Mouse (Mus musculus) lung, embryonic 14.5 days (tissue): ENCODE results near the gene Crbn. TPM values are rescaled to one million over a fixed set of nuclear protein-coding genes. Genes with fewer than 3 reads are reported as not detected.

ENCODE experiments used
- ATAC-seq: fragments of 200-750 bp; cut with Nextera tagmentation; 2 replicates; pipeline ENCODE4 v1.8.0; 2017; ENCODE audit warnings: mild to moderate bottlenecking, moderate TSS enrichment, moderate library complexity; ENCODE audit not compliant: insufficient read depth
- DNase-seq: peaks from one replicate; pipeline ENCODE4 v3.0.0-alpha.2; 2015
- H3K27ac ChIP-seq: fragments of 300-500 bp; sonication (generic); 2 replicates; pipeline ENCODE4 v1.5.1; 2014; ENCODE audit warnings: low read depth, mild to moderate bottlenecking, moderate library complexity
- H3K27me3 ChIP-seq: fragments of 300-500 bp; sonication (generic); 2 replicates; pipeline ENCODE4 v1.6.1; 2014; ENCODE audit warnings: low read length, control low read depth; ENCODE audit not compliant: insufficient read depth
- H3K36me3 ChIP-seq: fragments of 300-500 bp; sonication (generic); 2 replicates; pipeline ENCODE4 v1.6.1; 2014; ENCODE audit warnings: control low read depth; ENCODE audit not compliant: insufficient read depth
- H3K4me1 ChIP-seq: fragments of 300-500 bp; sonication (generic); 2 replicates; pipeline ENCODE4 v1.6.1; 2014; ENCODE audit warnings: antibody characterized with exemption, control low read depth; ENCODE audit not compliant: insufficient read depth
- H3K4me2 ChIP-seq: fragments of 300-500 bp; sonication (generic); 2 replicates; pipeline ENCODE4 v1.6.1; 2014; ENCODE audit warnings: mild to moderate bottlenecking
- H3K4me3 ChIP-seq: fragments of 300-500 bp; sonication (generic); 2 replicates; pipeline ENCODE4 v1.5.1; 2014; ENCODE audit warnings: low read depth, low read length
- H3K9ac ChIP-seq: fragments of 300-500 bp; sonication (generic); 2 replicates; pipeline ENCODE4 v1.6.1; 2014
- H3K9me3 ChIP-seq: fragments of 300-500 bp; sonication (generic); 2 replicates; pipeline ENCODE4 v1.6.1; 2016; ENCODE audit warnings: low read depth, low read length, control low read depth
- CTCF ChIP-seq: IDR thresholded peaks from 2 replicates; pipeline ENCODE4 v1.5.1; 2016; ENCODE audit warnings: antibody characterized with exemption, low read depth
- WGBS: fragments of 180-500 bp; shearing (Covaris S2); extraction: QIAGEN DNeasy Blood & Tissue Kit; methylation state at CpG from one replicate; pipeline ENCODE4 v1.1.7; 2014; 5-methylcytosine and 5-hydroxymethylcytosine counted together
- polyA plus RNA-seq: library from polyadenylated mRNA; unstranded; fragments of >200 nt; fragmentation: Nextera tagmentation; extraction: Ambion mirVana; gene quantifications from 2 replicates; pipeline ENCODE4 v1.2.1, GENCODE M21; 2014

Crbn gene
- polyA plus RNA-seq, 1 experiment from 2014 or later: 42.1 TPM

DNA sequence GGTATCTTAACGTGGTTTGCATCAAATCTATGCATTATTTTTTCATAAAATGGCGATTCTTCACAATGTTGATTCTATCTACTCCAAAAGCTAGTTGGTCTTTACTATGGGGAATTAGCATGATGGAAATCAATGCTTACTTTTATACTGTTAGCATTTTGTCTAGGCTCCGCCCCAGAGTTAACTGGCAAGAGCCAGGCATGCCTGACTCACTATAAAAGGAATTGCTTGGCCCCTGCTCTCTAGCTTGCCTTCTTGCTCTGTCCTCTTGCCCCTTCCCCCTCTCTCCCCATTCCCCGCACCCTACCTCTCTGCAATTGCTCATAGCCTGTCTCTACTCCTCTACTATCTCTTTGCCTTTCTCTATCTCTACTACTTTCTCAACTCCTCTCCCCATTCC, 33.1 kb downstream of the Crbn start:
- Histone ChIP-seq H3K4me3 (no peak overlapping the region), H3K36me3 (peaks cover 6% of the 10 kb centered on the region), H3K27me3 (no peaks in the 10 kb centered on the region), H3K4me2 (no peak overlapping the region), H3K9ac (no peak overlapping the region), H3K4me1 (no peaks in the 10 kb centered on the region; the same call in 1 of the 2 replicates), H3K27ac (no peak overlapping the region), H3K9me3 (no peaks in the 10 kb centered on the region)
- WGBS: 74% methylated on average over 4 of the region's 4 CpGs
- ATAC-seq (no peak), DNase-seq (no peak)
- no peak for TF ChIP-seq CTCF

DNA sequence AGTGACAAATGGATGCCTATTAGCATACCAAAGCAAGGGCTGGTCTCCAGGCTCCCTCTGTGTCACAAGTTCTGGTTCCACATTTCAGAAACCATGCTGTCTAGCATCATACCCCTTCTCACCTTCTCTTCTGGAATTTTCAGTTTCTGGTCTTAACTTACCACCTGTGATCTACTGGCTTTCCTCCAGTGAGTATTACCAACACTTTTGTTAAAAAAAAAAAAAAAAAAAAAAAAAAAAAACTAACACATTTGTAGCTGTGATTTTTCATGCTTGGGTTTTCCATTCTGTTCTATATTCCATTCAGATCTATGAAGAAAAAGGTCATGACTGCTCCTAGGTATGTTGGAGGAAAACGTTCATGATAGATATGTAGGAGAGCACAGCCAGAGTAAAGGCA, 34.0 kb downstream of the Crbn start:
- no peak overlapping the region for H3K4me3 ChIP-seq
- H3K4me1 ChIP-seq: no peaks in the 10 kb centered on the region; the same call in 1 of the 2 replicates
- ATAC-seq (no peak), DNase-seq (no peak)
- no peak overlapping the region for H3K27ac ChIP-seq
- H3K9me3 ChIP-seq: no peaks in the 10 kb centered on the region
- no peak overlapping the region for H3K4me2 ChIP-seq
- H3K36me3 ChIP-seq: no peaks in the 10 kb centered on the region
- no peaks in the 10 kb centered on the region for H3K27me3 ChIP-seq
- H3K9ac ChIP-seq: no peak overlapping the region
- TF ChIP-seq CTCF: no peak
- 65% methylated on average over 1 of the region's 1 CpGs for WGBS

DNA sequence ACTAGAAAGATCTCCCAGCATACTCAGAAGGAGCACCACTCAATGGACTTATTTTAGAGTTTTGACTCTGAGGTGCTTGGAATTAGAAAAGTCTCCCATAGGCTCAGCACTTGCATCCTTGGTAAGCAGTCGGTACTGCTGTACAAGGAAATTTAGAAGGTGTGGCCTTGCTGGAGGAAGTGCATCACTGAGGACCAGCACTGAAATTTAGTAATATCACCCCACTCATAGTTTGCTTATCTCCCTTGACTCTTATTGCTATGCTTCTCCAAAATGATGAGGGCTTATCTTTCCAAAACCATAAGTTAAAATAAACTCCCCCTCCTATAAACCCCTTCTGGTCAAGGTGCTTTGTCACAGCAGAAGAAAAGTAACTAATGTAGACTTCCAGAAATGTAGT, 38.4 kb downstream of the Crbn start:
- Histone ChIP-seq H3K9ac (no peak overlapping the region), H3K9me3 (no peaks in the 10 kb centered on the region), H3K36me3 (no peaks in the 10 kb centered on the region), H3K4me2 (no peak overlapping the region), H3K27ac (no peak overlapping the region), H3K4me3 (no peak overlapping the region), H3K27me3 (no peaks in the 10 kb centered on the region), H3K4me1 (no peaks in the 10 kb centered on the region)
- no peak for TF ChIP-seq CTCF
- 63% methylated on average over 1 of the region's 1 CpGs for WGBS
- ATAC-seq (no peak), DNase-seq (no peak)

DNA sequence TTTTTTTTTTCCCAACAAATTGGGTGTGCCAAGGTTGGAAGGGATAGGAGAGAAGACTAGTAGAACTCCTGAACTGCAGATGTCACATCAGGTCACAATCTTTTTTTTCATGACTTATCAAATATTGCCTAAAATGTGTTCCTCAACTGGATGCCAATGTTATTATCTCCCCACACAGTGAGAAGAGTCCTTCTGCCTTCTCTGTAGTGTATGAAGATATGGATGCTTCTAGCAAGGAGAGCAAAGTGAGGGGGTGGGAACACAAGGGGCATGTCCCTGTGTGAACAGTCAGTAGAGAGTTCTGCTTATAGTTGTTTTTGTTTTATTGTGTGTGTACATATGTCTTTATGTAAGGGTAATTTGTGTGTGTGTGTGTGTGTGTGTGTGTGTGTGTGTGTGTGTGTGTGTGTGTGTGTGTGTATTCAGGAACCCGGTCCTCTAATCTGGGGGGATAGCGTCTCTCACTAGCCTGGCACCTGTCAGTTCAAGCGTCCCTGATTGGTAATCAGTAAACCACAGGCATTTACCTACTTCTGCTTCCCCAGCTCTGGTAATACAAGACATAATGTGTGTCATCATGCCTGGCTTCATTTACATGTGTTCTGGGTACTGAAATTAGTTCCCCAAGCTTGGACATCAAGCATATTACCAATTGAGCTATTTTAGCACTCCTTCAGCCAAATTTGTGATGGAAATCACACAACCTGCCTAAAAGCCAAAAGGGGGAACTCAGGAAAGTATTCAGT, 39.2 kb downstream of the Crbn start:
- H3K9me3 ChIP-seq: no peaks in the 10 kb centered on the region
- H3K4me3 ChIP-seq: no peak overlapping the region
- H3K4me2 ChIP-seq: no peak overlapping the region
- WGBS: 78% methylated on average over 3 of the region's 3 CpGs
- H3K9ac ChIP-seq: no peak overlapping the region
- no peak overlapping the region for H3K27ac ChIP-seq
- ATAC-seq: no peak
- no peak for TF ChIP-seq CTCF
- no peak for DNase-seq
- no peaks in the 10 kb centered on the region for H3K36me3 ChIP-seq
- H3K4me1 ChIP-seq: no peaks in the 10 kb centered on the region
- no peaks in the 10 kb centered on the region for H3K27me3 ChIP-seq

DNA sequence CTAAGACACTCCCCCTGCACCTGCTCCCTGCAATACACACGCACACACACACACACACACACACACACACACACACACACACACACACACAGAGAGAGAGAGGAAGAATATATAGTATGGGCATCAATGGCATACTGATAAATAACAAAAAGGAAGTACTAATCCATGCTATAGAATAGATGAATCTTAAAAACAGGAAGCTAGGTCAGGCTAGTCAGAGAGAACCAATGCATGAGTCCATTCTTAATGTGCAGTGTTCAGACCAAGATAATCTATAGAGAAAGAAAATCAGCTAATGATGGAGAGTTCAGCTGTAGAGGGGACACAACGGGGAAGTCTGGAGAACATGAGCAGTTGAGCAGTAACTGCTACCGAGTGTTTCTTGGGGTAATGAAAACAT, 41.6 kb downstream of the Crbn start:
- WGBS: 75% methylated on average over 3 of the region's 3 CpGs
- Histone ChIP-seq H3K4me2 (no peak overlapping the region), H3K9me3 (no peaks in the 10 kb centered on the region), H3K36me3 (no peaks in the 10 kb centered on the region), H3K27ac (no peak overlapping the region), H3K4me1 (no peaks in the 10 kb centered on the region), H3K4me3 (no peak overlapping the region), H3K27me3 (no peaks in the 10 kb centered on the region), H3K9ac (no peak overlapping the region)
- no peak for TF ChIP-seq CTCF
- DNase-seq: no peak
- ATAC-seq: no peak

DNA sequence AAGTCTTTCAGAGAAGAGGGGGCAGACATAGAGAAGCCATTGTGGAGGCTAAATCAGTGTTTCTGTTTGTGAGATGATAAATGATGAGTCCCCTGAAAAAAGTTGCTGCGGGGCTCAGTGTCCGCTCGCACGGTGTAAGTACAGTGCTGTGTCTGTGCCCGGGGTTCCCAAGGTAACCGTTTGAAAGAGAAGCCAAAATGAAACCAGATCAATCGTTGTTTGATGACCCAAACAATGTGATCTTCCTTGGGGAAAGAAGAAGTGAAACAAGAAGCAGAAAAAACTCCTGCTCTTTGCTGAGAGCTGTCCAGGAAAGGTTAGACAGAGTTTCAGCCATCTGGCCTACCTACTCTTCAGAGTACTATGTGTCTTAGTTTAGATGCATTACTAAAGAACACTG, 49.6 kb downstream of the Crbn start:
- H3K4me2 ChIP-seq: no peak overlapping the region
- H3K36me3 ChIP-seq: no peaks in the 10 kb centered on the region
- no peak overlapping the region for H3K9ac ChIP-seq
- H3K27me3 ChIP-seq: no peaks in the 10 kb centered on the region
- H3K27ac ChIP-seq: no peak overlapping the region
- no peak for TF ChIP-seq CTCF
- 66% methylated on average over 7 of the region's 7 CpGs for WGBS
- no peak overlapping the region for H3K4me3 ChIP-seq
- ATAC-seq (no peak), DNase-seq (no peak)
- no peaks in the 10 kb centered on the region for H3K9me3 ChIP-seq
- no peaks in the 10 kb centered on the region for H3K4me1 ChIP-seq

DNA sequence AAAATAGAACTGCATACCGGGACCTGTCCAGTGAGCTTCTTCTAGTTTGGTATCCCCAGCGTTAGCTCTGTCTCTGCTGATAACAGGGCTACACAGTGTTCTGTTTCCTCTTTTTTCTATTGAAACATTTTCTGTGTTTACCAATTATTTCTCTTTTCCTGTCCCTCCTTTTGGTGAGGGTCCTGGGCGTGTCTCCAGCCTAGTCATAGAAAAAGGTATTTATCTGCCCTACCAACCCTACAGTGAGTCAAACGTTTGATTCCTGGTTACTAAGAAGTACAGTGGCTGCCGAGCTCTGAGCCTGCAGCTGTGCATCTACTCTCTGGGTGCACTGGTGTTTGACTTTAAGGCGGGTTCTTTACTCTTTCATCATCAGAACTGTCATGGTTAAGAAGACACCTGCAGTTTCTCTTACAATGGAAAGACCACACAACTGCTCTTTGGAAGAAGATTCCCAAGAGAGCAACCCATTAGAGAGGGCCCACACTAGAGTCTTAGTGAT, 50.9 kb downstream of the Crbn start, which contains the start of gene Il5ra:
Gene Il5ra (minus strand): TSS at position 151 of the 502 bp plus-strand sequence.
- Histone ChIP-seq H3K4me1 (no peaks in the 10 kb centered on the region), H3K4me3 (no peak within 1 kb of the TSS), H3K27ac (no peak within 1 kb of the TSS), H3K27me3 (no peaks in the 10 kb centered on the region), H3K36me3 (no peaks in the 10 kb centered on the region), H3K4me2 (no peak within 1 kb of the TSS), H3K9me3 (no peaks in the 10 kb centered on the region), H3K9ac (no peak within 1 kb of the TSS)
- 56% methylated on average over 6 of the region's 6 CpGs for WGBS
- no peak for TF ChIP-seq CTCF
- ATAC-seq (no peak), DNase-seq (no peak)
